Mouse (Mus musculus) leukemia stem cell, adult 10-12 weeks (primary cell): ENCODE results near the gene Wipi2. TPM values are rescaled to one million over a fixed set of nuclear protein-coding genes. Genes with fewer than 3 reads are reported as not detected.

Experiments
- polyA plus RNA-seq: library from polyadenylated mRNA; stranded (reverse); fragments of >175 nt; gene quantifications from 2 replicates; pipeline ENCODE4 v1.2.3, GENCODE M21; 2012; ENCODE audit warnings: low replicate concordance

Wipi2 gene
- 25.8 and 28.2 TPM in 2 replicates for polyA plus RNA-seq

GRCm38 (mm10) chr5:142627398-142627797, at the start of gene Wipi2:
TSS of gene Wipi2 (plus strand) at chr5:142627698.

GRCm38 (mm10) chr5:142608259-142608988, 19.1 kb upstream of the Wipi2 start, which contains the start of gene Mmd2:
TSS of gene Mmd2 (minus strand) at chr5:142608800.

GRCm38 (mm10) chr5:142692248-142692647, 64.8 kb downstream of the Wipi2 start, which contains the start of gene Slc29a4:
TSS of gene Slc29a4 (plus strand) at chr5:142692512.

Other genes starting within 250 kb of the Wipi2 start
- 38.7 and 75.2 TPM in 2 replicates for gene Foxk1, start 226.2 kb upstream of the Wipi2 start, polyA plus RNA-seq
- gene Ap5z1, start 163.8 kb upstream of the Wipi2 start, polyA plus RNA-seq, result 22.3 and 34.2 TPM in 2 replicates
- not detected in 2 replicates for gene Papolb, start 97.6 kb upstream of the Wipi2 start, polyA plus RNA-seq
- 0.13 TPM in 1 of 2 replicates, not detected in the other for gene Radil, start 76.6 kb upstream of the Wipi2 start, polyA plus RNA-seq
- not detected in 2 replicates for gene Mmd2, start 18.9 kb upstream of the Wipi2 start, polyA plus RNA-seq
- gene Slc29a4, start 64.8 kb downstream of the Wipi2 start, polyA plus RNA-seq, result 3.0 and 3.8 TPM in 2 replicates
- gene Tnrc18, start 190.0 kb downstream of the Wipi2 start, polyA plus RNA-seq, result 56.3 and 75.5 TPM in 2 replicates